Mouse (Mus musculus): ENCODE measurements around the gene Spint5.

The Spint5 gene

DNA sequence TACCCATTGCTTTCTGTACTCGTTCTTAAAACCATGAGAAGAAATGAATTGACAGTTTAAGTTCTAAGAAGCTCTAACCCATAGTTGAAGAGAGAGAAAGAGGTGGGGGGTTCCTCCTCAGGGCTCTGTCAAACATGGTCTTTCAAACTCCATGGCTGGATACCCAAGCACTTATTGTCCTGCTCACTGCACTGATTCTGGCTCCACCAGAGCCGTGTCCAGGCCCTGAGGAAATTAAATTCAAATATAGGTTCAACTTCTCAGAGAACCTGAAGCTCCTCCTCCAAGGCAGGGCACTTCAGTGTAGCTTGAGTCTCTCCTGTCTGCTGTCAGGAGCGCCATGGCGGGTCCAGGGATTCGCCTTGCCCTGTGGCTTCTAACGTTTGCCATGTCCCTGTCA, at the start of gene Spint5:
Gene Spint5, plus strand, starts transcription at position 301 of the 400 bp plus-strand sequence.
- WGBS = 85% methylated on average over 6 of the region's 6 CpGs

DNA sequence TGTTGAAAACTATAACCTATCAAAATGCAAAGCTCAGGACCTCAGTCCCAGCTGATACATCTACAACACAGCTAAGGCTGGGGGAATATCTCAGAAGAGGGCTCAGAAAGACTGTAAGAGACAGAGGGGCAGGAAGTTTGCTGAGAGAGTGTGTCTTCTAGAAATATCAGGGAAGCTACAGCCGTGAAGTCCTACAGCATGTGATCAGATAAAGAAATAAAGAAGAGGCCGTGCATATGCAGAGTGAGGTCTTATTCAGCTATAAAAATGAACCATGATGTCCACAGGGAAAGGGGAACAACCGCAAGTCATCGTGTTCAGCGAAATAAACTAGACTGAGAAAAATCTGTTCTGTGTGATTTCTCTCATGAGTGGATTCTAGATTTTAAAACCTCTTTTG, 44.8 kb upstream of the Spint5 start:
- WGBS = 86% methylated on average over 5 of the region's 5 CpGs

DNA sequence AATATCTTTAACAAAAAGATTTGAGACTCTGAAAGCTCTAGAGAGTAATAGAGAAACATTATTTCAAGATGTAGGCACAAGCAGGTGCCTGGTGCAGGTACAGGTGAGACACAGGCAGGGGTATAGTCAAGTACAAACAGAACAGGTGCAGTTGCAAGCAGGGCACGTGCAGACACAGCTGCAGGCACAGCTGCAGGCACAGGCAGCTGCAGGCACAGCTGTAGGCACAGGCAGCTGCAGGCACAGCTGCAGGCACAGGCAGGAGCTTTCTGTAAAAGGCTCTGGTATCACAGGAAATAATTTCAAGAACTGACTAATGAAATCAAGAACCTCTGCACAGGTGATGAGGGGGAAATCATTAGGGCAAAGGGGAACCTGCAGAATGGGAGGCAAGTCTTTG, 44.2 kb upstream of the Spint5 start:
- 35% methylated on average over 1 of the region's 1 CpGs for WGBS

DNA sequence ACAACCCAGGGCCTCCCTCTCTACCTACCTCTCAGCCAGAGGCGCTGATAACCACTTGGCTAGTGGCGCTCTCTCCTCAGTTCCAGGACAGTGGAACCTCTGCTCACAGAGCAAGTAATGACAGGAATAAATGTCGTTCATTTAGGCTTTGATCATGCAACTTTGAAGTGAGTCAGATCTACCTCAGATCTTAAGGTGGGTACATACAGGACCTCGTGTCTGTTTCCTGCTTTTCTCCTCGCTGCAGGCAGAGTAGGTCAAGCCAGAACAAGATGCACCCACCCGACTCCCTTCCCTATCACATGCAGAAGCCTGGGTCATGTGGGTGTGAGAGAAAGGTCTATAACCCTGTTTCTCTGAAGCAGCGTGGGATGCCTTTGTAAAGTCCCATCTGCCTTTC, 41.1 kb upstream of the Spint5 start, which contains the start of gene Wfdc11:
Gene Wfdc11, minus strand, starts transcription at position 101 of the 400 bp plus-strand sequence.
- 78% methylated on average over 7 of the region's 7 CpGs for WGBS

DNA sequence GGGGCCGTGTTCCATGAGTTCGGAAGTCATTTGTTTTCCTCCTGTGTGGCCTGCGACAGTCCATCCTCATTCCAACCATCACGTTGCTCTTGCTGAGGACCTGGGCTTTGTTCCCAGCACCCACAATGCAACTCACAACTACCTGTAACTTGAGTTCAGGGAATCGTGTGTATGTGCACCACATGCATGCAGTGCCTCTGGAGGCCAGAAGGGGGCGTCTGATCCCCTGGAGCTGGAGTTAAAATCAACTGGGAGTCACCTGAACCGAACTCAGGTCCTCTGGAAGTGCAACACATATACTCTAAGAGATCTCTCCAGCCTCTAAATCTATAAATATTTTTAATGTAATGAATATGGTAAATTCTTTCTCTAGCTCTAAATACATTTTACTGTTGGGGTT, 39.0 kb upstream of the Spint5 start:
- WGBS = 80% methylated on average over 7 of the region's 7 CpGs

DNA sequence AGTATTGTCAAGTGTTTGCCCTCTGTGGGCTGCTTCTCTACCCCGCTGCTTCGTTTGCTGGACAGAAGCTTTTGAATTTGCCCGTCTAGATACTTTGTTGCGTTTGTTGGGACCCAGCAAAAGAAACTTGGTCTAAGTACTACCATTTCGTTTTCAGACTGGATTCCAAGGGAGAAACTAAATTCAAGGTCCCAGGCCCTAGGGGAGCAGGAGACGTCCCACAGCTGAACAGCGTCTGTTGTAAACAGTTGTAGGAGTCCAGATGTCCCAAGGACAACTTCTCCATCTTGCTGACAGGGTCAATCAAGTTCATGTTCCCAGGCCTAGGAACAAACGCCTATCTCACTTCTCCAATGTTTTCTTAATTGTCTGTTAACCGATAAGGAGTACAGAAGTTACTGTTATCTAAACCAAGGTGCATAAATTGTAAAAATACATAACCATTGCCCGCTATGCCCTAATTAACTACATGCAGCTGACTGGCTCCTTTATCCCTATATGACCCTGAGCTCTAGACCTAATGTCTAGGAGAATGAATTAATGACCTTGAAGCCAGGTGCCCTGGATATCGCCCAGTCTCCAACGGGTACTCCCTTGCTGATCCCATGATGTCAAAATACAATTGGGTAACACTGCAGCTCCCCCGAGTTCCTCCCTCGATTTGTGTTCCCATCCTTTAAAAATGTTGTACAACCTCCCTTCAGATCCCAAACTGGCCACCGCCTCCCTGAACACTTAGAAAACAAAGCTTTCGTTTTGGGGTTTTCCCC, 38.0 kb upstream of the Spint5 start:
- 87% methylated on average over 16 of the region's 16 CpGs for WGBS

DNA sequence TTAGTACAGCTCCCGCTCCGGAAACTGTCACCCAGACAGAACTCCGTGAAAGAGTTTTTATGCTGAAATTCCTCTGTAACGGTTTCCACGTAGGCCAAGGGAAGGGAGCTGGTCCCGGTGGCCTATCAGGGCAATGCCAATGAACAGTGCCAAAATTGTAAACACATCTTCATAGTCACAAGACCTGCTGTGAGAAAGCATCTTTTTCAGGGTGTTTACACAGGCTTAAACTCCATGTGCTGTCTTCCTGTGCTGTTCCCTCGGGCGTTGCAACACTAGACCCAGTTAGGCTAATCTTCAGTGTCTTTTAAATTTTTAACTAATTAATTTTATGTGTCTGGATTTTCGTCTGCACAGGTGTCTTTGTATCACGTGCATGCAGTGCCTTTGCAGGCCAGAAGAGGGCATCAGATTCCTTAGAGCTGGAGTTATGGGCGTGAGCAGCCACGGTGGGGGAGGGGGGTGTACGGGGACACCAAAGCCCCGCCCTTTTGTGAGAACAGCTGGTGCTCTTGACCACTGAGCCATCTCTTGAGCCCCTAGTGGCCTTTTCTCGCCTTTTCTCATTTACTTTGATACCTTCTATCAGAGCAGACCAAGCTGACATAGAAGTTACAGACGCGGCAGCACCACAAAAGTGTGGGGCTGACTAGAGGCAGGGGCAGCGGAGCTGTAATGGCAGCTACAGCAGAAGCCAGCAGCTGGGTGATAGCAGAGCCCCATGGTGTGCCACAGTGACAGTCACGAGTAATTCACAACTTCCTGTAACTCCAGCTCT, 36.1 kb upstream of the Spint5 start:
- 19% methylated on average over 19 of the region's 19 CpGs for WGBS

DNA sequence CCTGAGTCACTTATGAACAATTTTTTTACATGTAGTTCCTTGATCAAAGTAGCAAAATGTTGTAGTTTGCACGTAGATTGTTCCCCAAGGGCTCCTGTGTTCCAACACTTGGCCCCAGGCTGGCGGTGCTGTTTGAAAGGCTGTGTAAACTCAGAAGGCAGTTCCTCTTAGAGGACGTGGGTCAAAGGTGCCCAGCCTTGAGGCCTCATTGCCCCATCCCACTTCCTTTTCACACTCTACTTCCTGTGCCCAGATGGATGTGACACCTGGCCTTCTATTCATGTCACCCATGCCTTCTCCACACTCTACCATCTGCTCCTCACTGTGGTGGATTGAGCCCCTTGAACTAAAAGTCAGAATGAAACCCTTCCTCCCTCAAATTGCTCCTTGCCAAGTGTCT, 35.2 kb upstream of the Spint5 start:
- WGBS = 83% methylated on average over 3 of the region's 3 CpGs

DNA sequence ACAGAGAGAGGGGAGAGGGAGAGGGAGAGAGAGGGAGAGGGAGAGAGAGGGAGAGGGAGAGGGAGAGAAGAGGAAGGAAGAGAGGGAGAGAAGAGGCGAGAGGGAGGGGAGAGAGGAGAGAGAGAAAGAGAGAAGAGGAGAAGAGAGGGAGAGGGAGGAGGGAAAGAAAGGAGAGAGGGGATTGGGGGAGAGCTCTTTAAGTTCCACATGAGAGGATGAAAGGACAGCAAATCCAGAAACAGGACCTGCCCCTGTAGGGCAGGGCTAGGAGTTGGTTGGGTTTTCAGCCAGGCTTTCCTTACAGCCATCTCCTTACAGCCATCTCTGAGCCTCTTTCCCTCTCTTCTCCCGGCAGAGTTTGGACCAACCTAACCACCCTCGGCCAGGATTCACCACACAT, 30.3 kb upstream of the Spint5 start, which contains the start of gene Wfdc13:
Gene Wfdc13, plus strand, starts transcription at position 301 of the 400 bp plus-strand sequence.
- 75% methylated on average over 3 of the region's 3 CpGs for WGBS

DNA sequence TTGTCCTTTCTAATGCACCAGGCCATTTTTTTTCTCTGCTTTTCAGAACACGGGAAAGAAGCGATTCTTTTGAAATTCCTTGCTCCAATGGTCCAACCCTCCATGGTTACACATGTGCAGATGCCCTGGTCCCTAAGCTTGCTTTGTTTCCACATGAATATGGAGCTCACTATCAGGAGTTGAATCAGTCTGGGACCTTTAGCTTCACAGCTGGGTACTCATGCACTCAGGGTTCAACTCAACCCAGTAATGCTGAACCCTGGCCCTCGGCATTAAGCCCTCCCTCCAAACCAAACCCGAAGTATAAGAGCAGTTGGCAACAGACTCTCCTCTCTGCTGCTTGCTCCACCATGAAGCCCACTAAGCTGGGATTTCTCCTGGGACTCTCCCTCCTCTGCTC, 16.9 kb upstream of the Spint5 start, which contains the start of gene Spint4:
Gene Spint4, plus strand, starts transcription at position 301 of the 400 bp plus-strand sequence.
- 80% methylated on average over 4 of the region's 4 CpGs for WGBS

DNA sequence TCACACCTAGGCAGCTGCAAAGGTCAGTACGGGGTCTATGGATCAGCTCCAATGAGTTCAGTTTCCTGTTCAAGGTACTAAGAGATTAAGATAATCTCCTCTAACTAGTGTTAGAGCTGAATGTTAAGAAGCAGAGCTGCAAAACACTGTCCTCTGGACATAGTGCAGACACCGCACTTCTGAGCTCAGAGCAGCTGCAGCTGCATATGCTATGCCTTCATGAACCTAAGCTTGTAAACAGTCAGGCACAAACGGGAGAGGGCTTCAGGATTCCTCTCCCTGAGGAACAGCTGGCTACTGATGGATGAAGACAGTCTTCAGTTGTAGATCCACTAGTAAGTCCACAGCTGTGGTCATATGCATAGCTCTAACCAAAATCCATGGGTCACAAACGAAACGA, 14.1 kb upstream of the Spint5 start:
- WGBS = 77% methylated on average over 5 of the region's 5 CpGs

DNA sequence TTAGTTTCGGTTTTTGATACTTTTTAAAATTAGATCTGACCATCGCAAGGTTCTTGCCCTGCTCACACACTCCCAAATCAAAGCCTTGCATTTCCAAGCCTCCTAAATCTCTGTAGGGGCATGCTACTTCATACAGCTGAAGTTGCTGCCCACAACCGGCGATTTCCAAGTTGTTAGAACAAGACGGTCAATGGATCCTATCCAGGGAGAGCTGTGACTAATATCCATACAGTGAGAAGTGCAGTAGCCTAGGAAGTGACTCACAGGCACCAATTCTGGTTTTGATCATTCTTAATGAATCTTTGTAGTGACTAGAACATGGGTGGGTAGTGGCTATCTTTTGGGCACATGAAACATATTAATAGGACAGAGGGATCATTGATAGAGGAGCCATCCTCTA, 13.3 kb upstream of the Spint5 start:
- 78% methylated on average over 5 of the region's 5 CpGs for WGBS

DNA sequence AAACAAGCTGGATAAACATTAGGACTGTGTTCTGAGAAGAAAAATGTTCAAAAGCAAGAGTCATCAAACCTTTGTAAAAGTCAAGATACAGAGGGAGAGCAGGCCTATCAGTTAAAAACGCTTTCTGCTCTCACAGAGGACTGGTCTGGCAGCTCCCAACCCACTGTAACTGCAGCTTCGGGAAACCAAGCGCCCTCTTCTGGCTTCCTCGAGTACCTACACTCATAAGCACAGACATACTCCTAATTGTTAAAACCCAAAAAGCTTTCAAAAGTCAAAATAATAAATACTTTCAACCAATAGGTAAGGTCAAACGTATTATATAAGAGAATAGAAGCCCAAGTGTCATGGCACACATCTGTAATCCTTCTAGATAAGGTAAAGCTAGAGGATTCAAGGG, 10.9 kb upstream of the Spint5 start:
- 83% methylated on average over 5 of the region's 5 CpGs for WGBS

DNA sequence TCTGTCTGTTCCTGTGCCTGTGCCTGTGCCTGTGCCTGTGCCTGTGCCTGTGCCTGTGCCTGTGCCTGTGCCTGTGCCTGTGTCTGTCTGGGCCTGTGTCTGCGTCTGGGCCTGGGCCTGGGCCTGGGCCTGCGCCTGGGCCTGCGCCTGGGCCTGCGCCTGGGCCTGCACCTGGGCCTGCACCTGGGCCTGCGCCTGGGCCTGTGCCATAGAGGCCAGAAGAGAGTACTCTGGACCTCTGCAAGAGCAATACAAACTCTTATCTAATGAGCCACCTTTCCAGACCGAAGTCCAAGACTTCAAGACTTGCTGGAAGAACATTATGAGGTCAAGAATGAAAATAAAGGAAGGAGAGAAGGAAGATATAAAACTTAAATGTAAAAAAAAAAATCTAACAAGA, 9.8 kb upstream of the Spint5 start:
- WGBS = 93% methylated on average over 6 of the region's 6 CpGs

DNA sequence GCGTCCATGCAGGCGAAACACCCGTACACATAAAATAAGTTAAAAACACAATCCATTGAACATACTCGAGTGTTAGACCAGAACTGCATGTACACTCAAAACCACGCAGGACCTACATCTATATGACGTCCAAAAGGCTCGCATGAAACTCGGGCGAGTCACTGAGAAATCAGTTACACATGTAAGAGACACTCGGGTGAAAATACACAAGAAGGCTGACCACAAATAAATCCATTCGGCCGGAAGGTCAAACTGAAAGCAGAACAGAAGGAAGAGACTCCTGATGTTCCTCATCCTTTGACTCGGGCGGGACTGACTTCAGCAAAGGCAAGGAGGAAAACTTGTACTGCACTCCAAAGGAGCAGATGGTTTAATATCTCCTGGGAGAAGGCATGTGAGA, 9.1 kb upstream of the Spint5 start:
- 92% methylated on average over 14 of the region's 14 CpGs for WGBS

DNA sequence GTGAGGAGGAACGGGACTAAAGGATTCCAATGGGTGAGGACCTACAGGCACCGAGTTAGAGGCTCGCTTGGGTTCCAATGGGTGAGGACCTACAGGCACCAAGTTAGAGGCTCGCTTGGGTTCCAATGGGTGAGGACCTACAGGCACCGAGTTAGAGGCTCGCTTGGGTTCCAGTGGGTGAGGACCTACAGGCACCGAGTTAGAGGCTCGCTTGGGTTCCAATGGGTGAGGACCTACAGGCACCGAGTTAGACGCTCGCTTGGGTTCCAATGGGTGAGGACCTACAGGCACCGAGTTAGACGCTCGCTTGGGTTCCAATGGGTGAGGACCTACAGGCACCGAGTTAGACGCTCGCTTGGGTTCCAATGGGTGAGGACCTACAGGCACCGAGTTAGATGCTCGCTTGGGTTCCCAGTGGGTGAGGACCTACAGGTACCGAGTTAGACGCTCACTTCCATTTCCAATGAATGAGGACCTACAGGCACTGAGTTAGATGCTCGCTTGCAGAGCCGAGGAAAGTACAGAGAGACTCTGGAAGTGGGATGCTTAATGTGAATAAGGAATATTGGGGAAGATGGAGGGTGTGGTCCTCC, 1.2 kb downstream of the Spint5 start:
- WGBS = 92% methylated on average over 23 of the region's 23 CpGs

DNA sequence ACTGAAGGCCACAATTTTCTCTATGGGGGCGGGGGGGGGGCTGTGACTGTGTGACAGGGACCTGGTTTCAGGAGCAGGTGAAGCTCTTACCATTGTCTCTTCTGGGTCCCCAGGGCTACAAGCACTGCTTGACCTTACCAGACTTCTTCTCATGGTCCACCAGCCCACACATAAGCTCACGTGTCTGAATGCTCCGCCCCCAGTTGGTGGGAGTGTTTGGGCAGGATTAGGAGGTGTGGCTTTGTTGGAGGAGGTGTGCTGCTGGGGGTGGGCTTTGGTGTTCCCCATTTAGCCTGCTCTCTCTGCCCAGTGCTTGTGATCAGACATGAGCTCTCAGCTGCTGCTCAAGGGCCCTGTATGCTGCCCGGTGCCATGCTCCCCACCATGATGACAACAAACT, 8.2 kb downstream of the Spint5 start:
- WGBS = 70% methylated on average over 4 of the region's 4 CpGs

DNA sequence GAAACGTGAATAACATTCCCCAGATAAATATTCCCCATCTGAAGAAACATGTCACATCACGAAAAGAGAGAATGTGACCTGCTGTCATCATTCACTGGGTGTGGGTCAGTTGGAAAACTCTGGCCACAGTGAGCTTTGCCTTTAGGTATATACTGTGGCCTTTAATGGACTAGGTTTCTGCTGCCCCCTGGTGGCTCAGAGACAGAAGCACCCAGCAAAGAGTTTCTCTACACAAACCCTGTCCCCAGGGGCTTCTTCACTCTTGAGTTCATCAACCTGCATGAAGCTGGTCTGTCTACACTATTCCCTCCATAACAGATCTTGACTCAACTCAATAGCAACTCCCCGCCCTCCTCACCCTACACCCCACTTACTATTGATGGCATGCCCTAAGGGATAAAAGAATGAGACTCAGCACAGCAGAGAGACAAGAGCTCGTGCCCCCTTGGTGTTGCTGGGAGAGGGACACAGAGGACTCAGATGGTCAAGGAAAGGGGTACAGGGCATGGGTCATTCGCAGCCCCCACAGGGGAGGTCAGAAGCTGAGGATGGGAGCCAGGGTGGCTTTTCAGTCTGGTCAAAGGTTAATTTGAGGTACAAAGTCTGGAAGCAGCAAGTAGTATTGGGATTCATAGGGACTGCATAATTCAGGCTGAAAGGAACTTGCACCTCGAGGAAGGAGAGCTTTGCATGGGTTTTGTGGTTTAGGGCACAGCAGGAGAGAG, 11.0 kb downstream of the Spint5 start:
- WGBS = 25% methylated on average over 6 of the region's 6 CpGs

DNA sequence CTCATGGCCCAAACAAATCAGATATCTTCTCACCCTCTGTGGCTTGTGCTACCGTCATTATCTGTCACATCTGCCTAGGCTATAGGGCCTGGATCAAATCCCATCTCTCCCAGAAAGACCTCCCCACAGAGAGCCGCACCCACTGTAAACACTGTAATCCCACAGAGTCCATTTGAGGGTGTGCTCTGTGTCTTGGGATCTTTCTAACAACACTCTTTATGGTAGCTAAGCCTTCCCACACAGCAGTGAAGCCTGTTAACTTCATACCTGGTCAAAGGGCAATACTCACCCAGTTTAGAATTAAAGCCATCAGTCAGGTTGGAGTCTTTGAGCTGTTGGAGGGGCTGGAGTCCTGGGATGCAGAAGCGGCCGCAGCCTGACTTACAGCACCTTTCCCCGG, 16.6 kb downstream of the Spint5 start:
- 89% methylated on average over 5 of the region's 5 CpGs for WGBS

DNA sequence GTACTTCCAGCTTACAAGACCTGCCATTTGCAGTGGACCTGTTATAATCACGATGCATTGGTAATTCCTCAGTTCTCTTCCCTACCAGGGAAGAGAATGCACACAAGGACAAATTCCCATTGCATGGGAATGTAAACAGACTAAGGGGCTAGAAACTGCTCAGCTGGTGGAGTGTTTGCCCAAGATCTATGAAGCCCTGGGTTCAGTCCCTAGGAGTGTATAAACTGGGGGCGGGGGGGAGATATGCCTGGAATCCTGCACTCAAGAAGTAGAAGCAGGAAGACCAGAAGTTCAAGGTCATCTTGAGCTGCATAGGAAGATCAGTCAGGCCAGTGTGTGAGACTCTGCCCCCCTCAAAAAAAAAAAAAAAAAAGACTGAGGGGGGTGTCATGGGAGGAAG, 18.2 kb downstream of the Spint5 start:
- WGBS = 90% methylated on average over 2 of the region's 2 CpGs

DNA sequence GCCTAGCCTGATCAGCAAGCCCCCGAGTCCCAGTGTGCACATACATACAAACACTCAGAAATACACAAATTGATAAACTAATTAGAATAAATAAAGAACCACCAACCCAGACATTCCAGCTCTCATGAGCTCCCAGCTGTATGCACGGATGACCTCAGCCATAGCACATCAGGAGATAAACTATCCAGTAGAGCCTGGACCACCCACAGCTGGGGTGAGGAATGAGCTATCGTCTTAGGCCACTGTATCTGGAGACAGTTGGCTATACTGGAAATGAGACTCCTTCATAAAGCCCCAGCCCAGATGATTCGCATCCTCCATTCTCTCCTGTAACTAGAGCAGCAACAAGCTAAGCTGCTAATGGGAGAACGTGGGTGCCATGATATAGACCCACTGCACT, 19.7 kb downstream of the Spint5 start:
- 86% methylated on average over 5 of the region's 5 CpGs for WGBS

DNA sequence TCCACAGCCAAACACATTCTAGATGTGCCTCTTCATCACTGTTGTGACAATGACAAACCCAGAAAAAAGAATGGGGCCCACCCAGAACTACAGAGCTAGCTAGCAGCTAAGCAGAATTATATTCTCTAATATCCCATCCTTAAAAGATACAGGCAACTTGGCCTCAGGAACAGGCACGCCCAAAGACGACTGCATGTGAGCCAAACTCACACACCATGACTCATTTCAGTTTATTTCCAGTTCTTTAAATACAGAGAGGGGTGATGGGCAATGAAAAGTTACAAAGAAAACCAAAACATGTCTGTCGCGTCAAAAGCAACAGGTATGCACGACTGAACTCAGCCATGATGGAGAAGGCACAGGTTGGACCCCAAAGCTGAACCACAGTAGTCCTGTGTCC, 20.3 kb downstream of the Spint5 start:
- 66% methylated on average over 5 of the region's 5 CpGs for WGBS

Data from cerebral cortex, adult 2 months (tissue).